Mouse (Mus musculus) cerebellum, postnatal 36 days (tissue): ENCODE measurements around the gene Bbof1.

Experiments used
- DNase-seq, 2 experiments: peaks; one replicate each; pipeline ENCODE4 v3.0.0; 2021 to 2022; ENCODE audit warnings: mixed read lengths in 2 of 2

Bbof1 gene

DNA sequence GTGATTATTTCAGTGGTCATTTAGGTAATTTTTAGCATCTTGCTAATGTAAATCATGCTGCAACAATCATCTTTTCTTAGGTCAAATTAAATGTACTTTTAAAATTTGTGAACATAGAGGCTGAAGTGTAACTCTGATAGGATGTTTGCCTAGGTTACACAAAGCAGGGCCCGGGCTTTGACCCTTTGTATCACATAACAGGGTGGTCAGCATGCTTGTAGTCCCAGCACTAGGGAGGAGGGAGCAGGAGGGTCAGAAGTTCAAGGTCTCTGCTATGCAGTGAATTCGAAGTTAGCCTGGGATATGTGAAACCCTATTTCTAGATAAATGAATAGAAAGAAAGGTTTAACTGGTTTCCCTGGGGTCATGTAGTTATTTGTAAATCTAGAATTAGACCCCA is 72.4 kb downstream of the Bbof1 start:
- DNase-seq, result no peak

DNA sequence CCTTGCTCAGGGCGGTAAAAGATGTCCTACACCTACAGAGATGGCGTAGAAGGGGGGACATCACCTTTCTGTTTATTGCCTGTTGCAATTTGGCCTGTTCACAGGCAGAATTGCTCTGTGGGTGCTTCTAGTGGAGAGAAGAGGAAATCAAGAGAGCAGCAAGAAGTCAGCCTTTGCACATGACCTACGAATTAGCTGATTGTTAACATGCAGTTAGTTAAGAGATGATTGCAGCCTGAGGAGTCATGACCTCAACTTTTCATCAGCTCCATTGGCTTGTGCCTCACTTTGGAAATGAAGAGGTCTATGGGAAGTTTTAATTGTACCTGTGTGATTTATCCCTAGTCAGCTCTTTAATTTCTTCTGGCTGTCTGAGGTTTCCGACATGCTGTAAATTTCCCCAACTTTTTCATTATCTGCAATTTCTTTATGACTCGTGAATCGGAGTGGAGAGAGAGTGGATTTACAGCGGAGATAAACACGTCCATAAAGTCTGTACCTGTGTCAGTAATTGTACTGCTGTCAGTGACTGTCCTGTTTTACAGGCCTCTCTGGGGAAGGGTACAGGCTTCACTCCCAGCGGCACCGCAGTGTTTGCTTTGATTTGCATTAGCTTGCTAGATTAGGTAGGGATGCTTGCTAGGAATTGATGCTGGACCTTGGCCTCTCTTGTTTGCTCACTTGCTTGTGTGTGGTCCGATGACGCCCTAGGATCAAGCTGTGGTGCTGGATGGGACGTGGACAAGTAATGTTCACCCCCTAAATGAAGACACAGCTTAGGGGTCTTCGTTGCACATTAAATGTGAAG is 74.1 kb downstream of the Bbof1 start:
- no peak for DNase-seq

- DNase-seq, result no peak
Measured at GRCm38 (mm10) chr12:84487324-84488056, 78.6 kb downstream of the Bbof1 start.
